Mouse (Mus musculus): ENCODE data around the gene Fryl. TPM values are rescaled to one million over a fixed set of nuclear protein-coding genes. Genes with fewer than 3 reads are reported as not detected.

The Fryl gene
- polyA plus RNA-seq, 1 experiment from 2014 or later, result 53.2 TPM

- H3K27ac ChIP-seq (ENCODE audit: low read depth, low read length), result no peak overlapping the region
- no peaks in the 10 kb centered on the region for H3K27me3 ChIP-seq (ENCODE audit: control insufficient read depth, insufficient read depth, low read length)
- H3K4me1 ChIP-seq (replicated peaks; ENCODE audit: control insufficient read depth, insufficient read depth, low read length), result no peaks in the 10 kb centered on the region
- H3K9ac ChIP-seq (ENCODE audit: low read depth, low read length), result no peak overlapping the region
- DNase-seq (ENCODE audit: low spot score) (no peak), ATAC-seq (ENCODE audit: low FRiP score) (no peak)
- 93% methylated on average over 8 of the region's 8 CpGs for WGBS
- H3K36me3 ChIP-seq (ENCODE audit: control insufficient read depth, insufficient read depth, low read length), result no peaks in the 10 kb centered on the region
- H3K4me3 ChIP-seq (ENCODE audit: low read depth, low read length), result no peak overlapping the region
- H3K9me3 ChIP-seq (ENCODE audit: control insufficient read depth, low read length), result no peaks in the 10 kb centered on the region
- no peak overlapping the region for H3K4me2 ChIP-seq (replicated peaks; ENCODE audit: low read depth, low read length)
Measured at GRCm38 (mm10) chr5:73141161-73141560, 115.3 kb downstream of the Fryl start.

- no peaks in the 10 kb centered on the region for H3K9me3 ChIP-seq (ENCODE audit: control insufficient read depth, low read length)
- ATAC-seq (ENCODE audit: low FRiP score) (no peak), DNase-seq (ENCODE audit: low spot score) (no peak)
- H3K9ac ChIP-seq (ENCODE audit: low read depth, low read length), result no peak overlapping the region
- H3K4me1 ChIP-seq (replicated peaks; ENCODE audit: control insufficient read depth, insufficient read depth, low read length), result no peaks in the 10 kb centered on the region
- no peaks in the 10 kb centered on the region for H3K27me3 ChIP-seq (ENCODE audit: control insufficient read depth, insufficient read depth, low read length)
- no peak overlapping the region for H3K4me3 ChIP-seq (ENCODE audit: low read depth, low read length)
- WGBS, result 86% methylated on average over 9 of the region's 9 CpGs
- H3K27ac ChIP-seq (ENCODE audit: low read depth, low read length), result no peak overlapping the region
- no peaks in the 10 kb centered on the region for H3K36me3 ChIP-seq (ENCODE audit: control insufficient read depth, insufficient read depth, low read length)
- no peak overlapping the region for H3K4me2 ChIP-seq (replicated peaks; ENCODE audit: low read depth, low read length)
Measured at GRCm38 (mm10) chr5:73137561-73137960, 118.9 kb downstream of the Fryl start.

GRCm38 (mm10) chr5:73135959-73136358, 120.5 kb downstream of the Fryl start:
- no peaks in the 10 kb centered on the region for H3K9me3 ChIP-seq (ENCODE audit: control insufficient read depth, low read length)
- H3K36me3 ChIP-seq (ENCODE audit: control insufficient read depth, insufficient read depth, low read length), result no peaks in the 10 kb centered on the region
- DNase-seq (ENCODE audit: low spot score) (no peak), ATAC-seq (ENCODE audit: low FRiP score) (no peak)
- no peaks in the 10 kb centered on the region for H3K4me1 ChIP-seq (replicated peaks; ENCODE audit: control insufficient read depth, insufficient read depth, low read length)
- no peak overlapping the region for H3K9ac ChIP-seq (ENCODE audit: low read depth, low read length)
- no peak overlapping the region for H3K27ac ChIP-seq (ENCODE audit: low read depth, low read length)
- no peak overlapping the region for H3K4me2 ChIP-seq (replicated peaks; ENCODE audit: low read depth, low read length)
- no peaks in the 10 kb centered on the region for H3K27me3 ChIP-seq (ENCODE audit: control insufficient read depth, insufficient read depth, low read length)
- WGBS, result 86% methylated on average over 2 of the region's 2 CpGs
- H3K4me3 ChIP-seq (ENCODE audit: low read depth, low read length), result no peak overlapping the region

- DNase-seq (ENCODE audit: low spot score), result no peak
- Histone ChIP-seq H3K4me1 (replicated peaks; ENCODE audit: control insufficient read depth, insufficient read depth, low read length) (no peaks in the 10 kb centered on the region), H3K4me3 (ENCODE audit: low read depth, low read length) (no peak overlapping the region), H3K36me3 (ENCODE audit: control insufficient read depth, insufficient read depth, low read length) (no peaks in the 10 kb centered on the region), H3K9ac (ENCODE audit: low read depth, low read length) (no peak overlapping the region), H3K27me3 (ENCODE audit: control insufficient read depth, insufficient read depth, low read length) (no peaks in the 10 kb centered on the region), H3K4me2 (replicated peaks; ENCODE audit: low read depth, low read length) (no peak overlapping the region), H3K27ac (ENCODE audit: low read depth, low read length) (no peak overlapping the region), H3K9me3 (ENCODE audit: control insufficient read depth, low read length) (no peaks in the 10 kb centered on the region)
- ATAC-seq (ENCODE audit: low FRiP score), result no peak
- WGBS, result 94% methylated on average over 11 of the region's 11 CpGs
Measured at GRCm38 (mm10) chr5:73135131-73135530, 121.3 kb downstream of the Fryl start.

- Histone ChIP-seq H3K9me3 (ENCODE audit: control insufficient read depth, low read length) (no peaks in the 10 kb centered on the region), H3K4me3 (ENCODE audit: low read depth, low read length) (no peak overlapping the region), H3K36me3 (ENCODE audit: control insufficient read depth, insufficient read depth, low read length) (no peaks in the 10 kb centered on the region), H3K9ac (ENCODE audit: low read depth, low read length) (no peak overlapping the region), H3K27me3 (ENCODE audit: control insufficient read depth, insufficient read depth, low read length) (no peaks in the 10 kb centered on the region), H3K4me1 (replicated peaks; ENCODE audit: control insufficient read depth, insufficient read depth, low read length) (no peaks in the 10 kb centered on the region), H3K27ac (ENCODE audit: low read depth, low read length) (no peak overlapping the region), H3K4me2 (replicated peaks; ENCODE audit: low read depth, low read length) (no peak overlapping the region)
- DNase-seq (ENCODE audit: low spot score) (peak; percentile 47), ATAC-seq (ENCODE audit: low FRiP score) (no peak)
- WGBS, result 45% methylated on average over 5 of the region's 5 CpGs
Measured at GRCm38 (mm10) chr5:73133833-73134185, 122.6 kb downstream of the Fryl start.

GRCm38 (mm10) chr5:73132998-73133832, 123.2 kb downstream of the Fryl start:
- H3K27me3 ChIP-seq (ENCODE audit: control insufficient read depth, insufficient read depth, low read length), result no peaks in the 10 kb centered on the region
- H3K4me1 ChIP-seq (replicated peaks; ENCODE audit: control insufficient read depth, insufficient read depth, low read length), result no peaks in the 10 kb centered on the region
- H3K9me3 ChIP-seq (ENCODE audit: control insufficient read depth, low read length), result no peaks in the 10 kb centered on the region
- H3K27ac ChIP-seq (ENCODE audit: low read depth, low read length), result no peak overlapping the region
- H3K9ac ChIP-seq (ENCODE audit: low read depth, low read length), result no peak overlapping the region
- no peaks in the 10 kb centered on the region for H3K36me3 ChIP-seq (ENCODE audit: control insufficient read depth, insufficient read depth, low read length)
- ATAC-seq (ENCODE audit: low FRiP score) (no peak), DNase-seq (ENCODE audit: low spot score) (no peak)
- WGBS, result 93% methylated on average over 29 of the region's 29 CpGs
- H3K4me3 ChIP-seq (ENCODE audit: low read depth, low read length), result no peak overlapping the region
- H3K4me2 ChIP-seq (replicated peaks; ENCODE audit: low read depth, low read length), result no peak overlapping the region

- Histone ChIP-seq H3K4me3 (ENCODE audit: low read depth, low read length) (no peak overlapping the region), H3K27ac (ENCODE audit: low read depth, low read length) (no peak overlapping the region), H3K9ac (ENCODE audit: low read depth, low read length) (no peak overlapping the region), H3K4me2 (replicated peaks; ENCODE audit: low read depth, low read length) (no peak overlapping the region), H3K4me1 (replicated peaks; ENCODE audit: control insufficient read depth, insufficient read depth, low read length) (no peaks in the 10 kb centered on the region), H3K9me3 (ENCODE audit: control insufficient read depth, low read length) (no peaks in the 10 kb centered on the region), H3K36me3 (ENCODE audit: control insufficient read depth, insufficient read depth, low read length) (no peaks in the 10 kb centered on the region), H3K27me3 (ENCODE audit: control insufficient read depth, insufficient read depth, low read length) (no peaks in the 10 kb centered on the region)
- no peak for DNase-seq (ENCODE audit: low spot score)
- no peak for ATAC-seq (ENCODE audit: low FRiP score)
- WGBS, result 93% methylated on average over 6 of the region's 6 CpGs
Measured at GRCm38 (mm10) chr5:73130984-73131383, 125.4 kb downstream of the Fryl start.

- peak; percentile 14 for DNase-seq (ENCODE audit: low spot score)
- WGBS, result 61% methylated on average over 5 of the region's 5 CpGs
Measured at GRCm38 (mm10) chr5:73129871-73130270, 126.5 kb downstream of the Fryl start.

GRCm38 (mm10) chr5:73119969-73120725, 136.3 kb downstream of the Fryl start:
- H3K4me3 ChIP-seq (ENCODE audit: low read depth, low read length), result no peak overlapping the region
- H3K4me1 ChIP-seq (replicated peaks; ENCODE audit: control insufficient read depth, insufficient read depth, low read length), result no peaks in the 10 kb centered on the region
- DNase-seq (ENCODE audit: low spot score) (no peak), ATAC-seq (ENCODE audit: low FRiP score) (no peak)
- no peaks in the 10 kb centered on the region for H3K27me3 ChIP-seq (ENCODE audit: control insufficient read depth, insufficient read depth, low read length)
- no peak overlapping the region for H3K4me2 ChIP-seq (replicated peaks; ENCODE audit: low read depth, low read length)
- H3K9me3 ChIP-seq (ENCODE audit: control insufficient read depth, low read length), result no peaks in the 10 kb centered on the region
- no peaks in the 10 kb centered on the region for H3K36me3 ChIP-seq (ENCODE audit: control insufficient read depth, insufficient read depth, low read length)
- H3K27ac ChIP-seq (ENCODE audit: low read depth, low read length), result no peak overlapping the region
- 93% methylated on average over 13 of the region's 13 CpGs for WGBS
- no peak overlapping the region for H3K9ac ChIP-seq (ENCODE audit: low read depth, low read length)

More at GRCm38 (mm10) chr5:73129871-73130270, 126.5 kb downstream of the Fryl start:
- Histone ChIP-seq H3K4me1 (replicated peaks; ENCODE audit: control insufficient read depth, insufficient read depth, low read length) (no peaks in the 10 kb centered on the region), H3K4me3 (ENCODE audit: low read depth, low read length) (no peak overlapping the region), H3K4me2 (replicated peaks; ENCODE audit: low read depth, low read length) (no peak overlapping the region), H3K9me3 (ENCODE audit: control insufficient read depth, low read length) (no peaks in the 10 kb centered on the region), H3K27ac (ENCODE audit: low read depth, low read length) (no peak overlapping the region), H3K36me3 (ENCODE audit: control insufficient read depth, insufficient read depth, low read length) (no peaks in the 10 kb centered on the region), H3K9ac (ENCODE audit: low read depth, low read length) (no peak overlapping the region), H3K27me3 (ENCODE audit: control insufficient read depth, insufficient read depth, low read length) (no peaks in the 10 kb centered on the region)
- ATAC-seq (ENCODE audit: low FRiP score), result peak; percentile 33
